Mouse (Mus musculus) kidney, adult 8-10 months (tissue): ENCODE data around the gene Erich6b.

ENCODE experiments used
- DNase-seq, 2 experiments: peaks; one replicate each; pipeline ENCODE4 v3.0.0; 2022

The Erich6b gene

GRCm38 (mm10) chr14:75642080-75642479 is at the start of gene Erich6b:
Gene Erich6b (plus strand): TSS chr14:75642259.
- no peak for DNase-seq

GRCm38 (mm10) chr14:75592978-75593377 is 49.1 kb upstream of the Erich6b start, which contains the start of gene Spert:
Gene Spert (minus strand): TSS chr14:75593116.
- DNase-seq: no peak

- DNase-seq: peak; percentile 38 to 72
These were observed 32.9 kb upstream of the Erich6b start for GRCm38 (mm10) chr14:75609176-75609575.

- no peak for DNase-seq
These were observed 25.7 kb upstream of the Erich6b start for GRCm38 (mm10) chr14:75616375-75616774.

GRCm38 (mm10) chr14:75622984-75623383 is 19.1 kb upstream of the Erich6b start:
- no peak for DNase-seq

GRCm38 (mm10) chr14:75628870-75629269 is 13.2 kb upstream of the Erich6b start:
- DNase-seq: no peak

- DNase-seq: peak; percentile 49 to 57
These were observed 6.7 kb upstream of the Erich6b start for GRCm38 (mm10) chr14:75635350-75635749.

- no peak for DNase-seq
These were observed 6.0 kb upstream of the Erich6b start for GRCm38 (mm10) chr14:75636107-75636506.

GRCm38 (mm10) chr14:75637641-75638040 is 4.4 kb upstream of the Erich6b start:
- DNase-seq: no peak

- DNase-seq: peak in 1 of 2 experiments; percentile 19
These were observed 1.2 kb upstream of the Erich6b start for GRCm38 (mm10) chr14:75640846-75641245.

- DNase-seq: peak; percentile 24 to 45
These were observed 690 bp upstream of the Erich6b start for GRCm38 (mm10) chr14:75641369-75641768.

GRCm38 (mm10) chr14:75645461-75645860 is 3.4 kb downstream of the Erich6b start:
- no peak for DNase-seq

- DNase-seq: no peak
These were observed 4.0 kb downstream of the Erich6b start for GRCm38 (mm10) chr14:75646060-75646459.

GRCm38 (mm10) chr14:75646968-75647829 is 5.1 kb downstream of the Erich6b start:
- no peak for DNase-seq

- DNase-seq: no peak
These were observed 18.9 kb downstream of the Erich6b start for GRCm38 (mm10) chr14:75660936-75661335.

- no peak for DNase-seq
These were observed 19.5 kb downstream of the Erich6b start for GRCm38 (mm10) chr14:75661548-75661947.

- no peak for DNase-seq
These were observed 23.5 kb downstream of the Erich6b start for GRCm38 (mm10) chr14:75665430-75666180.

GRCm38 (mm10) chr14:75669085-75669645 is 27.1 kb downstream of the Erich6b start:
- DNase-seq: peak; percentile 68 to 72

- no peak for DNase-seq
These were observed 34.3 kb downstream of the Erich6b start for GRCm38 (mm10) chr14:75676316-75676715.

GRCm38 (mm10) chr14:75690428-75690827 is 48.4 kb downstream of the Erich6b start:
- DNase-seq: no peak

- no peak for DNase-seq
These were observed 54.0 kb downstream of the Erich6b start for GRCm38 (mm10) chr14:75696096-75696495.

GRCm38 (mm10) chr14:75697928-75698327 is 55.9 kb downstream of the Erich6b start:
- no peak for DNase-seq

- DNase-seq: peak; percentile 56 to 69
These were observed 64.6 kb downstream of the Erich6b start for GRCm38 (mm10) chr14:75706647-75707046.
